ENCODE assay signal across 9 mouse cellular contexts in genomic region chr4:43906443-43906842, GRCm38 (mm10). TPM values are rescaled to one million over a fixed set of nuclear protein-coding genes. Genes with fewer than 3 reads are reported as not detected.
DNase-seq lines count a peak whose midpoint lies in the region; TF ChIP-seq lines count a peak whose summit lies in the region.
"Had no signal": no experiment of that assay in that cellular context is flagged by ENCODE, and none has a peak within 500 bp of the region (broad histone marks: within the 10 kb centered on the region; RNA-seq: fewer than 3 reads in every experiment).

No protein-coding gene starts in this region.

- peaks cover 4% of the 10 kb centered on the region; the same call in 1 of the 2 replicates for H3K4me1 ChIP-seq in embryonic facial prominence, embryonic 10.5 days
- no peaks in the 10 kb centered on the region; the same call in 1 of the 2 replicates for H3K4me1 ChIP-seq in lung, adult 2 months (ENCODE audit: control insufficient read depth, insufficient read depth, low read length)

- TF ChIP-seq CTCF in lung, adult 2 months (IDR thresholded peaks at IDR 0.05; ENCODE audit: insufficient read depth, low read length), result peak; percentile 45; the same call in 1 of the 2 replicates

- WGBS in embryonic facial prominence, embryonic 10.5 days, result 32% methylated on average over 6 of the region's 6 CpGs
- WGBS in lung, adult 2 months, result 20% methylated on average over 6 of the region's 6 CpGs

- H3K36me3 ChIP-seq in embryonic facial prominence, embryonic 10.5 days (replicated peaks), result peaks cover 75% of the 10 kb centered on the region

- peak; percentile 62 for DNase-seq in gastrocnemius, adult 18-20 months (ENCODE audit: low spot score)
- DNase-seq in gastrocnemius, postnatal 10 days, result no peak
- DNase-seq in 3T3-L1 (ENCODE audit: low read depth, low spot score), result peak; percentile 84
- DNase-seq in adrenal gland, adult 18-20 months (ENCODE audit: low spot score in 2 of 2), result peak; percentile 31 to 38
- DNase-seq in embryonic facial prominence, embryonic 10.5 days (ENCODE audit: low spot score), result peak; percentile 38
- DNase-seq in kidney, postnatal 10 days, result peak; percentile 65
- DNase-seq in lung, adult 2 months, result peak; percentile 38
- peak; percentile 23 to 64 for DNase-seq in spleen, postnatal 10 days (ENCODE audit: low spot score in 2 of 2)

- no peaks in the 10 kb centered on the region for H3K9me3 ChIP-seq in embryonic facial prominence, embryonic 10.5 days
- H3K9me3 ChIP-seq: limb, embryonic 12.5 days had no signal

- no peak overlapping the region for H3K27ac ChIP-seq in embryonic facial prominence, embryonic 10.5 days (replicated peaks)

- no peak for TF ChIP-seq POLR2A in lung, adult 2 months (IDR thresholded peaks at IDR 0.05; ENCODE audit: borderline replicate concordance, extremely low read depth, low read depth, low read length)

- H3K4me3 ChIP-seq in embryonic facial prominence, embryonic 10.5 days, result no peak overlapping the region
- no peak overlapping the region for H3K4me3 ChIP-seq in lung, adult 2 months (replicated peaks; ENCODE audit: extremely low read depth, low read depth, low read length)
- H3K4me3 ChIP-seq: limb, embryonic 12.5 days had no signal

- H3K27me3 ChIP-seq in embryonic facial prominence, embryonic 10.5 days (replicated peaks; ENCODE audit: low read depth, poor library complexity, severe bottlenecking), result no peaks in the 10 kb centered on the region
- H3K27me3 ChIP-seq: limb, embryonic 12.5 days had no signal

RNA-seq across cellular contexts. Expression of gene Reck, which starts 31.1 kb away (rescaled TPM):
- 1 to 10 TPM; 2.0 to 2.3 TPM for total RNA-seq in gastrocnemius, adult 18-20 months (2021)
- 10 to 100 TPM; 13.6 to 15.5 TPM for total RNA-seq in gastrocnemius, postnatal 10 days (2021)
- 10 to 100 TPM; 17.4 to 22.0 TPM for total RNA-seq in adrenal gland, adult 18-20 months (2021)
- 17.4 and 19.3 TPM in 2 replicates for polyA plus RNA-seq in embryonic facial prominence, embryonic 10.5 days (2016; fragmentation: Nextera tagmentation; extraction: Ambion mirVana)
- 39.4 and 43.8 TPM in 2 replicates for polyA plus RNA-seq in lung, adult 2 months (2012; rRNA removed)

RNA-seq across cellular contexts. Expression of gene Glipr2, which starts 50.8 kb away (rescaled TPM):
- 1 to 10 TPM; 1.8 to 2.5 TPM for total RNA-seq in gastrocnemius, adult 18-20 months (2021)
- 10 to 100 TPM; 13.1 to 18.0 TPM for total RNA-seq in gastrocnemius, postnatal 10 days (2021)
- 1 to 10 TPM; 3.5 to 6.4 TPM for total RNA-seq in adrenal gland, adult 18-20 months (2021)
- 55.8 and 75.8 TPM in 2 replicates for polyA plus RNA-seq in embryonic facial prominence, embryonic 10.5 days (2016; fragmentation: Nextera tagmentation; extraction: Ambion mirVana)
- 14.3 and 18.1 TPM in 2 replicates for polyA plus RNA-seq in lung, adult 2 months (2012; rRNA removed)

RNA-seq across cellular contexts. Expression of gene Olfr155, which starts 55.1 kb away (rescaled TPM):
- not detected for total RNA-seq in gastrocnemius, adult 18-20 months (2021)
- not detected for total RNA-seq in gastrocnemius, postnatal 10 days (2021)
- not detected for total RNA-seq in adrenal gland, adult 18-20 months (2021)
- polyA plus RNA-seq in embryonic facial prominence, embryonic 10.5 days (2016; fragmentation: Nextera tagmentation; extraction: Ambion mirVana), result not detected in 2 replicates
- not detected in 2 replicates for polyA plus RNA-seq in lung, adult 2 months (2012; rRNA removed)
- polyA plus RNA-seq: limb, embryonic 12.5 days had no signal

Comparison
In these comparisons a context has a peak if more than half of its experiments do, and no peak if none do; other contexts are left out.
1. RNA of gene Reck, which starts 31.1 kb away (total RNA-seq): 17.4 to 22.0 TPM in adrenal gland, adult 18-20 months and 13.6 to 15.5 TPM in gastrocnemius, postnatal 10 days; 2.0 to 2.3 TPM in gastrocnemius, adult 18-20 months; every median in the first group is over 4 times any median in the second.